Mouse (Mus musculus): ENCODE data around the gene Nr2e1.
A peak's percentile ranks its signal among the peaks of the same experiment; 100 is the strongest.

The Nr2e1 gene

DNA sequence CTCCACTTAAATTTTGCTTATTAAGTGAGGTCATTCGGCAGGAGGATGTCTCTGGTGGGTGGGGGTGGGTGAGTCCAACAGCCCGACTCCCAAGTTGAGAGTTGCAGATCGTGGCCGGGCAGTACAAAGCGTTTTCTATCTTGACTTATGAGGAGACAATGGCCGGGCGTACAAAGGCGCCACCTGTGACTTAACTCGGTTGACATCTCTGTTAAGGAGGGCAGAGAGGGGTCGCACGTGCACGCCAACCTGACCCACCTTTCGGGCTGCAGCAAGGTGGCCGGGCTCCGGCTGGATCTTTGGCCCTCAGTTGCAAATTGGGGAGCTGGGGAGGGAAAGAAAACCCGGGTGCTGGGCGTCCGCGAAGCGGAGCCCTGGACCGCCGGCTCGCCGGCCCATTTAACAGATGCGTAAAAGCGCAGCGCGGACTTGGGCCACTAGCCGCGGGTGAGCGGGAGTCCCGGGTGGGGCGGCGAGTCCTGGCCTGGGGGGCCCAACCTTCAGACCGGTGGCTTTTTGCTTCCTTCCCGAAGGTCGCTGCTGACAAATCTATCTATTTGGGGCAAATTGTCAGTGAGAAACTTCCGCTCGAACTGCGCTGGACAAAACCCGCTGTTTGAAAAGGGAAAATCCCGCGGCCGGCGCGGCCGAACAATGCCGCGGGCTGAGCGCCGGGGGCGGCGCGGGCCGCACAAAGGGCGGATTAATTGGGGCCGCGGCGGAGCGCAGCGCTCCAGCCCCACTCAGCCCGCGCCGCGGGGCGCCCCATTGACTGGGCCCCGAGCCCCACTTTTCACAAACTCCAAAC lies 8.0 kb upstream of the Nr2e1 start:
- Histone ChIP-seq H3K4me1 (replicated peaks; ENCODE audit: low read depth, low read length) (peaks cover 28% of the 10 kb centered on the region), H3K27me3 (ENCODE audit: insufficient read depth, low read length) (peaks cover 97% of the 10 kb centered on the region), H3K36me3 (ENCODE audit: insufficient read depth, low read length) (no peaks in the 10 kb centered on the region), H3K9me3 (ENCODE audit: low read length) (no peaks in the 10 kb centered on the region), H3K4me3 (replicated peaks; ENCODE audit: low read length) (peak overlapping the region; percentile 67)
- TF ChIP-seq POU5F1 (IDR thresholded peaks at IDR 0.05; ENCODE audit: borderline replicate concordance, low read length) = no peak
- TF ChIP-seq CTCF (conservative IDR thresholded peaks at IDR 0.05; ENCODE audit: low read length) = no peak
- TF ChIP-seq NANOG (IDR thresholded peaks at IDR 0.05; ENCODE audit: borderline replicate concordance, low read length) = no peak

- H3K27me3 ChIP-seq (ENCODE audit: insufficient read depth, low read length) = peaks cover 99% of the 10 kb centered on the region
Observed at GRCm38 (mm10) chr10:42590261-42591184, 7.1 kb upstream of the Nr2e1 start.

DNA sequence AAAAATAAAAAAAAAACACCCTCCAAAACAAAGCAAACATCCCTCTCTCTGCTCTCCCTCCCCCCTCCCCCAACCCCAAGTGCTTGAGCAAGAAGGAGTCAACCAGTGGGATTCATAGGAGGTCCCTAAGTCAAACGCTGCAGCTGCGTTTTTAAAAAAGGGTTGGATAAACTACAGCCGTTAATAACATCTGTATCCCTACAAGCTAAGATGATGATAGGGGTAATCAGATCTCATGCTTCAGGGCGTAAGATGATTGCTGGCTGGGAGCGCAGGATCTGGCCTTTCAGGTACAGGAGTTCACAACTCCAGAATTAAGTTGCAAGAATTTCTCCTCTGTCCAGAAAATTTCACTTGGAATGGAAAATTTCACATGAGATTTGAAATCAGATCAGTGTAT lies 6.1 kb upstream of the Nr2e1 start:
- no peak for TF ChIP-seq NANOG (IDR thresholded peaks at IDR 0.05; ENCODE audit: borderline replicate concordance, low read length)
- TF ChIP-seq POU5F1 (IDR thresholded peaks at IDR 0.05; ENCODE audit: borderline replicate concordance, low read length) = no peak
- no peak for TF ChIP-seq CTCF (conservative IDR thresholded peaks at IDR 0.05; ENCODE audit: low read length)
- Histone ChIP-seq H3K4me3 (replicated peaks; ENCODE audit: low read length) (no peak overlapping the region), H3K4me1 (replicated peaks; ENCODE audit: low read depth, low read length) (peaks cover 39% of the 10 kb centered on the region), H3K27me3 (ENCODE audit: insufficient read depth, low read length) (peaks cover 99% of the 10 kb centered on the region), H3K9me3 (ENCODE audit: low read length) (no peaks in the 10 kb centered on the region), H3K36me3 (ENCODE audit: insufficient read depth, low read length) (no peaks in the 10 kb centered on the region)

More at GRCm38 (mm10) chr10:42590261-42591184, 7.1 kb upstream of the Nr2e1 start:
- Histone ChIP-seq H3K36me3 (ENCODE audit: insufficient read depth, low read length) (no peaks in the 10 kb centered on the region), H3K9me3 (ENCODE audit: low read length) (no peaks in the 10 kb centered on the region), H3K4me3 (replicated peaks; ENCODE audit: low read length) (peak overlapping the region; percentile 67), H3K4me1 (replicated peaks; ENCODE audit: low read depth, low read length) (peaks cover 29% of the 10 kb centered on the region)
- TF ChIP-seq CTCF (conservative IDR thresholded peaks at IDR 0.05; ENCODE audit: low read length) = no peak
- no peak for TF ChIP-seq NANOG (IDR thresholded peaks at IDR 0.05; ENCODE audit: borderline replicate concordance, low read length)
- no peak for TF ChIP-seq POU5F1 (IDR thresholded peaks at IDR 0.05; ENCODE audit: borderline replicate concordance, low read length)

GRCm38 (mm10) chr10:42587961-42588750 lies 4.7 kb upstream of the Nr2e1 start:
- H3K36me3 ChIP-seq (ENCODE audit: insufficient read depth, low read length) = no peaks in the 10 kb centered on the region
- TF ChIP-seq POU5F1 (IDR thresholded peaks at IDR 0.05; ENCODE audit: borderline replicate concordance, low read length) (no peak), NANOG (IDR thresholded peaks at IDR 0.05; ENCODE audit: borderline replicate concordance, low read length) (no peak), CTCF (conservative IDR thresholded peaks at IDR 0.05; ENCODE audit: low read length) (no peak)
- peaks cover 99% of the 10 kb centered on the region for H3K27me3 ChIP-seq (ENCODE audit: insufficient read depth, low read length)
- H3K4me3 ChIP-seq (replicated peaks; ENCODE audit: low read length) = no peak overlapping the region
- peaks cover 50% of the 10 kb centered on the region for H3K4me1 ChIP-seq (replicated peaks; ENCODE audit: low read depth, low read length)
- H3K9me3 ChIP-seq (ENCODE audit: low read length) = no peaks in the 10 kb centered on the region

GRCm38 (mm10) chr10:42585596-42586305 lies 2.3 kb upstream of the Nr2e1 start:
- no peaks in the 10 kb centered on the region for H3K36me3 ChIP-seq (ENCODE audit: insufficient read depth, low read length)
- TF ChIP-seq POU5F1 (IDR thresholded peaks at IDR 0.05; ENCODE audit: borderline replicate concordance, low read length) = no peak
- peaks cover 50% of the 10 kb centered on the region for H3K4me1 ChIP-seq (replicated peaks; ENCODE audit: low read depth, low read length)
- peaks cover 98% of the 10 kb centered on the region for H3K27me3 ChIP-seq (ENCODE audit: insufficient read depth, low read length)
- H3K4me3 ChIP-seq (replicated peaks; ENCODE audit: low read length) = no peak overlapping the region
- no peaks in the 10 kb centered on the region for H3K9me3 ChIP-seq (ENCODE audit: low read length)

DNA sequence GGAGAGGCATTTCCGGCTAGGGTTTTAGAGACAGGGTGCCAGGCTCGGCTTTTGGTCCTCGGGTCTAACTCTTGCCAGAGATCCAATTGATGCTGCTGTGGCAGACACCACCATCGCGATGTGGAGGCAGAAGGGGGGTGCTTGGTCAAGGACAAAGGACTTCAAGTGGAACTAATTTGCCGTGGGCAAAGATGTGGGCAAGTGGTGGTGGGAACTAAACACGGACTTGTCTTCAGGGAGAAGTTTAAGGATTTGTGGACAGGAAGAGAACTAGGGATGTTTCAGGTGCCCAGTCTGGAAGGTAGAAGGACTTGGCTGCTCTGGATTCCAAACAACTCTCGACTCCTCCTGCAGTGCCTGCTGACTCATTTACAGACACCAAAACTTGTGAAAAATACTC lies 1.7 kb upstream of the Nr2e1 start:
- H3K9me3 ChIP-seq (ENCODE audit: low read length) = no peaks in the 10 kb centered on the region
- H3K4me3 ChIP-seq (replicated peaks; ENCODE audit: low read length) = no peak overlapping the region
- TF ChIP-seq POU5F1 (IDR thresholded peaks at IDR 0.05; ENCODE audit: borderline replicate concordance, low read length) (no peak), CTCF (conservative IDR thresholded peaks at IDR 0.05; ENCODE audit: low read length) (no peak), NANOG (IDR thresholded peaks at IDR 0.05; ENCODE audit: borderline replicate concordance, low read length) (no peak)
- H3K27me3 ChIP-seq (ENCODE audit: insufficient read depth, low read length) = peaks cover 98% of the 10 kb centered on the region
- H3K4me1 ChIP-seq (replicated peaks; ENCODE audit: low read depth, low read length) = peaks cover 50% of the 10 kb centered on the region
- no peaks in the 10 kb centered on the region for H3K36me3 ChIP-seq (ENCODE audit: insufficient read depth, low read length)

DNA sequence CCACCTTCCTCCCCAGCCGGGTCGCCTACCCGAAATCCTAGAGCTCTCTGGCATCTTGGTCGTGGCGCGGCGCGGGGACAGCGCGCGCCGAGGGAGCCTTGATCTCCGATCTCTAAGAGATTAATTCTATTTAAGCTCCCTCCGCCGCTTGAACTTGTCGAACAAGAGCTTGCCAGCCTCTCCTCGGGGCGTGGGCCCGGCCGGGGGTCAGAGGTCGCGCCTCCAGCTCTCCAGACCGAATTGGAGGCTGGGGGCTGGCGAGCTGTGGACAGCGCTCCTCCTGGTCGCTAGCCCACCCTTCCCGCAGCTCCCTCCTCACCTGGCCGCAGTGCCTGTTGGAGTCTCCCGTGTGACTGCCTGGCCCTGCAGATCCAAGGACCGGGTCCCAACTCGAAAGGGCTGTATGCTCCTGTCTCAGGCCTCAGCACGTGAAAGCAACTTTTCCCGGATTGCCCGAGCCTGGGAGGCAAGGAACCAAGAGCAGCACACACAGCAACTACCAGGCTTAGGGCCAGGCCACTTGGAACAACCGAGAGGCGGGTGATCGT lies 1.1 kb upstream of the Nr2e1 start:
- Histone ChIP-seq H3K4me3 (replicated peaks; ENCODE audit: low read length) (peak overlapping the region; percentile 66), H3K36me3 (ENCODE audit: insufficient read depth, low read length) (no peaks in the 10 kb centered on the region), H3K9me3 (ENCODE audit: low read length) (no peaks in the 10 kb centered on the region), H3K27me3 (ENCODE audit: insufficient read depth, low read length) (peaks cover 98% of the 10 kb centered on the region), H3K4me1 (replicated peaks; ENCODE audit: low read depth, low read length) (peaks cover 55% of the 10 kb centered on the region)
- TF ChIP-seq NANOG (IDR thresholded peaks at IDR 0.05; ENCODE audit: borderline replicate concordance, low read length) (no peak), CTCF (conservative IDR thresholded peaks at IDR 0.05; ENCODE audit: low read length) (no peak), POU5F1 (IDR thresholded peaks at IDR 0.05; ENCODE audit: borderline replicate concordance, low read length) (no peak)
